Mouse (Mus musculus) limb, embryonic 12.5 days (tissue): ENCODE results near the gene Hdac9. TPM values are rescaled to one million over a fixed set of nuclear protein-coding genes. Genes with fewer than 3 reads are reported as not detected.
A peak's percentile ranks its signal among the peaks of the same experiment; 100 is the strongest.

Source experiments
- ATAC-seq: fragments of 200-750 bp; cut with Nextera tagmentation; 2 replicates; pipeline ENCODE4 v1.8.0; 2017; ENCODE audit warnings: low read depth, moderate TSS enrichment; ENCODE audit not compliant: insufficient number of reproducible peaks, insufficient read depth, low FRiP score, low TSS enrichment
- H3K27ac ChIP-seq: fragments of 300-500 bp; sonication (generic); 2 replicates; pipeline ENCODE4 v1.5.1; 2016; ENCODE audit warnings: mild to moderate bottlenecking, moderate library complexity
- H3K27me3 ChIP-seq: fragments of 300-500 bp; sonication (generic); 2 replicates; pipeline ENCODE4 v1.6.1; 2016; ENCODE audit warnings: mild to moderate bottlenecking, moderate library complexity
- H3K36me3 ChIP-seq: fragments of 300-500 bp; sonication (generic); 2 replicates; pipeline ENCODE4 v1.6.1; 2016; ENCODE audit warnings: mild to moderate bottlenecking, moderate library complexity
- H3K4me1 ChIP-seq: fragments of 300-500 bp; sonication (generic); replicated peaks from 2 replicates; pipeline ENCODE4 v1.6.1; 2016
- H3K4me2 ChIP-seq: fragments of 300-500 bp; sonication (generic); 2 replicates; pipeline ENCODE4 v1.6.1; 2016; ENCODE audit warnings: mild to moderate bottlenecking, moderate library complexity
- H3K4me3 ChIP-seq: fragments of 300-500 bp; sonication (generic); replicated peaks from 2 replicates; pipeline ENCODE4 v1.5.1; 2016; ENCODE audit warnings: mild to moderate bottlenecking
- H3K9ac ChIP-seq: fragments of 300-500 bp; sonication (generic); replicated peaks from 2 replicates; pipeline ENCODE4 v1.6.1; 2016; ENCODE audit warnings: mild to moderate bottlenecking, moderate library complexity
- H3K9me3 ChIP-seq: fragments of 300-500 bp; sonication (generic); 2 replicates; pipeline ENCODE4 v1.6.1; 2016; ENCODE audit warnings: mild to moderate bottlenecking, moderate library complexity
- WGBS: fragments of 180-500 bp; shearing (Covaris S2); methylation state at CpG from one replicate; pipeline ENCODE4 v1.1.7; 2016; 5-methylcytosine and 5-hydroxymethylcytosine counted together
- polyA plus RNA-seq: library from polyadenylated mRNA; unstranded; fragments of >200 nt; fragmentation: Nextera tagmentation; extraction: Ambion mirVana; gene quantifications from 2 replicates; pipeline ENCODE4 v1.2.1, GENCODE M21; 2016

Gene Hdac9
- polyA plus RNA-seq, 1 experiment from 2014 or later: 13.0 TPM

DNA sequence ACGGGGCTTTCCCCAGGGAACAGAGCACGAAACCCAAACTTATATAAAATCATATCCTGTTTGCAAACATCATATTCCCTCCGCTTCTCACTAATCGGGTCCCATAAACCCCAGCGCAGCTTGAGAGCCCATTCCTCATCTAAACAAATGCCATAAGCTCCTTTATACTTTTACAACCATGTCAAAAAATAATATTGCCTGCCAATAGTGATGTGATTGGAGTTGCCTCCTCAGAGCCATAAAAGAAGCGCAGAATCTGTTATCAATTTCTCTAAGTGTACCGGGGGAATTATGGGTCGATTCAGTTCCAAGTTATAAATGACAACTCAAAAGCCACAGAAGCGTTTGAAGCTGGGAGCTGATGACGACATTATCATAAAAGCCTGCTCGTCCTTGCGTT, 638.1 kb downstream of the Hdac9 start:
- no peak for ATAC-seq

DNA sequence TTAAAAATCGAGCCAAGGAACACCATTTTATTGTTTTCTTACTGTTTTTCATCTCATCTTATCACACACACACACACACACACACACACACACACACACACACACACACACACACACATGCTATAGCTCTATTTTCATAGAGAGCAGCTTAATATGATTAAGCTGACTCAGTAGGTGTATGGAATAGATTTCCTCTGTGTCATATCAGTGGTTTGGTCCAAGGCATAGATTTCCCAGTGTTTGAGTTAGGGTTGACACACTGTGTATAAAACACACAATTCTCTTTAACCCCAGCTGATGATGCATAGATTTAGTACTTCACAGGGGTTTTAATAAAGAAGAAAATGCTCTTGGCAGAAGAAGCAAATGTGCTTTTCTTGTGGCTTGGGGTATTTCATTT, 643.1 kb downstream of the Hdac9 start:
- H3K4me1 ChIP-seq: peaks cover 7% of the 10 kb centered on the region
- H3K27ac ChIP-seq: no peak overlapping the region

More for the DNA sequence above, 638.1 kb downstream of the Hdac9 start:
- Histone ChIP-seq H3K27me3 (no peaks in the 10 kb centered on the region), H3K4me1 (0 out of 2 replicates have a peak, but pooled peaks cover 2% of the 10 kb centered on the region), H3K27ac (no peak overlapping the region), H3K36me3 (no peaks in the 10 kb centered on the region), H3K9me3 (no peaks in the 10 kb centered on the region), H3K9ac (no peak overlapping the region), H3K4me3 (no peak overlapping the region), H3K4me2 (no peak overlapping the region)
- 51% methylated on average over 12 of the region's 12 CpGs for WGBS

DNA sequence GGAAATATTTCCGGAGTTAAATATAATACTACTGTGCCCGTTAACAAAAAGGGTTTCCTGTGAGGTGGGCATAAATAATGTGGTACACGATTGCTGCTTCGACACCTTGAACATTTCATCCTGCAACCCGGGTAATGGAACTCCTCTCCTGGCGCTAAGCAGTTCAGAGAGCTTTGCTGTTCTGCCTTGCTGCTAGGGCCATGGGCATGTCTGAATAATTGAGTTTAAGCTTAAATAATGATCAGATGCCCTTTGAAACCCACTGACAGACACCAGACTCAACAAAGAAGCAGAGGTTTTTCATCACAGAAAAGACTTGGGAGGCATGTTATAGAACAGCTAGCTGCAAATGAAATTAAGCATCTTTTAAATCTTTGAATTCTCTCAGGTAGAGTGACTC, 646.8 kb downstream of the Hdac9 start:
- Histone ChIP-seq H3K36me3 (no peaks in the 10 kb centered on the region), H3K27ac (peak overlapping the region; percentile 83), H3K27me3 (no peaks in the 10 kb centered on the region), H3K4me2 (peak overlapping the region; percentile 32), H3K9ac (no peak overlapping the region), H3K9me3 (no peaks in the 10 kb centered on the region), H3K4me1 (peaks cover 4% of the 10 kb centered on the region), H3K4me3 (no peak overlapping the region)
- WGBS: 24% methylated on average over 6 of the region's 6 CpGs
- no peak for ATAC-seq

More for the DNA sequence above, 643.1 kb downstream of the Hdac9 start:
- Histone ChIP-seq H3K9ac (no peak overlapping the region), H3K27me3 (no peaks in the 10 kb centered on the region), H3K9me3 (no peaks in the 10 kb centered on the region), H3K4me3 (no peak overlapping the region), H3K36me3 (no peaks in the 10 kb centered on the region), H3K4me2 (no peak overlapping the region)
- 80% methylated on average over 1 of the region's 1 CpGs for WGBS
- ATAC-seq: no peak

DNA sequence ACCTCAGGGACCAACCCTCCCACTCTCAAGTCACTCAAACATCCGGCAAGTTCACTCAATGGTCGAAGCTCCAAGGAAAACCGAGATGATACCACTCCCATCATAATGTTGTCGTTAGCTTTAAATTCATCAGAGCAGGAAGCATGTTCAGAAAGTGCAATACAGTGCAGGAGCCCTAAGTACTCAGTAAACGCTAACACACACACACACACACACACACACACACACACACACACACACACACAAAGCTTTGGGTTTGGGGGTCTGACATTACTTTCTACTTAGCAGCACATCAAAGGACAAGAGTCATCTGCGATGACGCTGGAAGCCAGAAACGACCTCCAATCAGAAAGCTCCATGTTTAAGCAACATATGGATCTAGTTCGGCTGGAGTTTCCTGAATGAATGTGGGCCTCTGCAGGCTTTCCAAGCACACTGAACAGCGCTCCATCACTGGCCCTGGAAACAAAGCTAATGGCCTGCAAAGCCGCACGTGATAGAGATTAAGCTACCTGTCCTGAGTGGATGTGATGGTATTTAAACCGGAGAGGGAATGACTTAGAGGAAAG, 647.3 kb downstream of the Hdac9 start:
- WGBS: 20% methylated on average over 13 of the region's 13 CpGs
- H3K4me2 ChIP-seq: peak overlapping the region; percentile 32
- ATAC-seq: peak; percentile 73
- peaks cover 4% of the 10 kb centered on the region for H3K4me1 ChIP-seq
- H3K9ac ChIP-seq: no peak overlapping the region
- no peaks in the 10 kb centered on the region for H3K27me3 ChIP-seq
- H3K36me3 ChIP-seq: no peaks in the 10 kb centered on the region
- no peak overlapping the region for H3K4me3 ChIP-seq
- peak overlapping the region; percentile 83 for H3K27ac ChIP-seq
- H3K9me3 ChIP-seq: no peaks in the 10 kb centered on the region

DNA sequence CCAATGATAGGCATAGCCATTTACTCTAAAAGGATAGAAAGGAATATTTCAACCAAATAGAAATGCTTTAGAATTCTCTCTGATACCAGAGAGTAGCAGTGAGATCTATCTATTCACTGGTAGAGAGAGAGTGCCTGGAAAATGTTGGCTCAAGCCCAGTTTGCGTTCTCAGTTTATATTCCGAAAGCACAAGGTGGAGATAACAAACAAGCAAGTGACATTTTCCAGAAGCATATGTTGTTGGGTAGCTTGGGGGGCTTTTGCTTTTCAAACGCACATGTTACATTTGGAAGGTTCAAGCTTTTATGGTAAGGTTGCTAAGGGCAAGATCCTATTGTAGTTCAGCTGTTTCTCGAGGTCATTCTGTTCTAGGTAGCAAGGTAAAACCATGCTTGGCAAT, 657.2 kb downstream of the Hdac9 start:
- Histone ChIP-seq H3K4me1 (no peaks in the 10 kb centered on the region), H3K27ac (no peak overlapping the region), H3K9me3 (no peaks in the 10 kb centered on the region), H3K36me3 (no peaks in the 10 kb centered on the region), H3K4me3 (no peak overlapping the region), H3K9ac (no peak overlapping the region), H3K27me3 (no peaks in the 10 kb centered on the region), H3K4me2 (no peak overlapping the region)
- ATAC-seq: no peak
- 71% methylated on average over 4 of the region's 4 CpGs for WGBS

GRCm38 (mm10) chr12:34249160-34249559, 667.7 kb downstream of the Hdac9 start:
- no peak for ATAC-seq
- H3K9me3 ChIP-seq: no peaks in the 10 kb centered on the region
- WGBS: 86% methylated on average over 1 of the region's 1 CpGs
- H3K4me3 ChIP-seq: no peak overlapping the region
- peak overlapping the region; percentile 72; the same call in 1 of the 2 replicates for H3K27ac ChIP-seq
- H3K27me3 ChIP-seq: no peaks in the 10 kb centered on the region
- H3K4me2 ChIP-seq: no peak overlapping the region
- H3K36me3 ChIP-seq: no peaks in the 10 kb centered on the region
- no peak overlapping the region for H3K9ac ChIP-seq
- H3K4me1 ChIP-seq: peaks cover 14% of the 10 kb centered on the region

DNA sequence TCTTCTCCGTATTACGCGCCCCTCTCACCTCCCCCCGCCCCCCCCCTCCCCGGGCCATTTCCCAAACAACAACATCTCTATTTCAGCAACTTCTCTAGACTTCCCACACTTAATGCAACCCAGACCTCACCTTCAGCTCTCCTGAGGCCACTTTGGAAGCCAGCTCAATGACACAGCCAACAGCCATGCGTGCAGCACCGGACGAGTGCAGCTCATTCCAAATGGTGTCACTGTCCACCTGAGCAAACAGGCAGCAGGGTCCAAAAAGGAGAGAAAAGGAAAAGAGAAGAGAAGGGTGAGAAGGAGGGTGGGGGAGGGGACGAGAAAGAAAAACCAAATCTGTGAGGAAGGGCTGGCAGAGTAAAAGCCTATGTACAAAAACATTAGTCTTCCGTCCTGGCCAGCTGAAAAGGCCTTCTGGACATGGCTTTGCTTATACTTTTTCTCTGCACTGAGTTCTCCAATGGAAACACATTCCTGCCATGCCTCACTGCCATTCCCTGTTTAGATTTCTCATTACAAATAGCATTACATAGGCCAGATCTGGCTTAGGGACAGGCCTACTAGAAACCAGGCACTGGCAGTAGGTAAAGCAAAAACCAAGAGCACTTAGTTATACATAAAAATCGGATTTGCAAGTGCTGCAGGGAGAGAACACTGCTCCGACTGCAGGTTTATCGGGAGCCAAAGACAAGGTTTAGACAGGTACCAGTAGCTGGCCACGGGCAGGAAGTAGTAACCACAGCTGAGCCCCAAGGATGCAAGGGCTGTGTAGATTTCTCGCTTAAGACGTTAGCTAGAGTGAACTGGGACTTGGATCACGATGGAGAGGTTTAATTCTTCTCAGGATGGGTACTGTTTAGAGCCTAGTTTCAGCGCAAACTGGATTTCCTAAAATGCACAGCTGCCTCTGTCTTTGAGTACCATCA, 668.4 kb downstream of the Hdac9 start:
- no peak overlapping the region for H3K4me3 ChIP-seq

DNA sequence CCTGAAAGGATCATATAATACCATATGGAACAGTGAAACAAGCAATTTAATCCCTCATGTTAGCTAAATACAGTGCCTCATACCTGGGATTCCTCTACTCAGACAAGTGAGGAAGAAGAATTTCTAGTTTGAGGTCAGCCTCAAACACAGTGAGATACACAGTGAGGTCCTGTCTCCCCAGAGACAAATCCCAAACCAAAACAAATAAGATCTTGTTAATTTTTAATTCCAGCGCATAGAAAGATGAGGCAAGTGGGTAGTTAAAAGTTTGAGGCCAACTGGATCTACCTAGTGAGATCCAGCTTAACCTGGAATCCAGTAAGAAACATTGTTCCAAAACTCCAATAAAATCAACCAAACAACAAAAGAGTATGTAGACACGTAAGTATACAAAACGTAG, 678.1 kb downstream of the Hdac9 start:
- no peak overlapping the region for H3K4me3 ChIP-seq
- no peak overlapping the region for H3K4me2 ChIP-seq
- no peaks in the 10 kb centered on the region for H3K9me3 ChIP-seq
- H3K4me1 ChIP-seq: peaks cover 13% of the 10 kb centered on the region
- WGBS: 92% methylated on average over 3 of the region's 3 CpGs
- no peaks in the 10 kb centered on the region for H3K36me3 ChIP-seq
- no peaks in the 10 kb centered on the region for H3K27me3 ChIP-seq
- H3K27ac ChIP-seq: no peak overlapping the region
- H3K9ac ChIP-seq: no peak overlapping the region
- no peak for ATAC-seq

More for the DNA sequence above, 668.4 kb downstream of the Hdac9 start:
- 0 out of 2 replicates have a peak, but pooled peaks have one; percentile 47 for ATAC-seq
- Histone ChIP-seq H3K9me3 (no peaks in the 10 kb centered on the region), H3K27ac (peak overlapping the region; percentile 72), H3K4me2 (peak overlapping the region; percentile 21; the same call in 1 of the 2 replicates), H3K9ac (no peak overlapping the region), H3K36me3 (no peaks in the 10 kb centered on the region), H3K4me1 (peaks cover 14% of the 10 kb centered on the region), H3K27me3 (no peaks in the 10 kb centered on the region)
- WGBS: 69% methylated on average over 18 of the region's 18 CpGs

DNA sequence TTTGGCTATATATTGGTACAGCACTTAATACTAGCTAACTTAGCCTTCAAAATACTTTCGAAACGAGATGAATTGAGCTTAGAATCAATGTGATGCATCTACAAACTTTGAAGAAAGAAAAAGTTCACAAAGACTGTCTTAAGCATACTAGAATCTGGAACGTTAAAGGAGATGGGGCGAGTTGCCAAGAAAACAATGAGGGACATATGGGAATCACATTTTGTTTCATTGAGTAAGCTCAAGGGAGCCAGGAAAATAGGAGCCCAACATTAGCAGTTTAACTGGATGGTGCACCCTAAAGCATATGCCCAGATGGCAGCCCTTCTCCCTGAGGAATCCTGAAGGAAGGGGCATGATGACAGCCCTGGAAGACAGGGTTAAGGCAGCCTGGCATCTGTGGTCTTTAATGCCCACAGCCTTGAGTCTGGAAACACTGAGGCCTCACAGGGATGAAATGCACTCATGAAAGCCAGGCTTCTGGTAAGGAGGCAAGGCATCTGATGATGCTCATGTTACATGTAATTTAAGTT, 685.2 kb downstream of the Hdac9 start:
- Histone ChIP-seq H3K4me3 (no peak overlapping the region), H3K9me3 (no peaks in the 10 kb centered on the region), H3K4me1 (peaks cover 4% of the 10 kb centered on the region; the same call in 1 of the 2 replicates), H3K27ac (no peak overlapping the region), H3K27me3 (no peaks in the 10 kb centered on the region), H3K4me2 (no peak overlapping the region), H3K9ac (no peak overlapping the region), H3K36me3 (no peaks in the 10 kb centered on the region)
- 66% methylated on average over 4 of the region's 4 CpGs for WGBS
- no peak for ATAC-seq

GRCm38 (mm10) chr12:34224505-34224904, 692.4 kb downstream of the Hdac9 start:
- Histone ChIP-seq H3K4me2 (no peak overlapping the region), H3K4me3 (no peak overlapping the region), H3K27ac (no peak overlapping the region), H3K9me3 (no peaks in the 10 kb centered on the region), H3K27me3 (peaks cover 11% of the 10 kb centered on the region; the same call in 1 of the 2 replicates), H3K4me1 (peaks cover 23% of the 10 kb centered on the region), H3K36me3 (no peaks in the 10 kb centered on the region), H3K9ac (no peak overlapping the region)
- WGBS: 33% methylated on average over 2 of the region's 2 CpGs
- no peak for ATAC-seq

GRCm38 (mm10) chr12:34221014-34221413, 695.9 kb downstream of the Hdac9 start:
- Histone ChIP-seq H3K4me1 (peaks cover 33% of the 10 kb centered on the region), H3K4me2 (peak overlapping the region; percentile 43), H3K9me3 (no peaks in the 10 kb centered on the region), H3K27ac (peak overlapping the region; percentile 85), H3K36me3 (no peaks in the 10 kb centered on the region), H3K27me3 (peaks cover 10% of the 10 kb centered on the region; the same call in 1 of the 2 replicates), H3K4me3 (no peak overlapping the region), H3K9ac (no peak overlapping the region)
- ATAC-seq: 0 out of 2 replicates have a peak, but pooled peaks have one; percentile 50
- WGBS: 22% methylated on average over 9 of the region's 9 CpGs
